Mouse (Mus musculus) thymus, postnatal 4 days (tissue): Measurements from ENCODE around the gene Selenoo.

Experiments
- DNase-seq: peaks from one replicate; pipeline ENCODE4 v3.0.0; 2021

Gene Selenoo

DNA sequence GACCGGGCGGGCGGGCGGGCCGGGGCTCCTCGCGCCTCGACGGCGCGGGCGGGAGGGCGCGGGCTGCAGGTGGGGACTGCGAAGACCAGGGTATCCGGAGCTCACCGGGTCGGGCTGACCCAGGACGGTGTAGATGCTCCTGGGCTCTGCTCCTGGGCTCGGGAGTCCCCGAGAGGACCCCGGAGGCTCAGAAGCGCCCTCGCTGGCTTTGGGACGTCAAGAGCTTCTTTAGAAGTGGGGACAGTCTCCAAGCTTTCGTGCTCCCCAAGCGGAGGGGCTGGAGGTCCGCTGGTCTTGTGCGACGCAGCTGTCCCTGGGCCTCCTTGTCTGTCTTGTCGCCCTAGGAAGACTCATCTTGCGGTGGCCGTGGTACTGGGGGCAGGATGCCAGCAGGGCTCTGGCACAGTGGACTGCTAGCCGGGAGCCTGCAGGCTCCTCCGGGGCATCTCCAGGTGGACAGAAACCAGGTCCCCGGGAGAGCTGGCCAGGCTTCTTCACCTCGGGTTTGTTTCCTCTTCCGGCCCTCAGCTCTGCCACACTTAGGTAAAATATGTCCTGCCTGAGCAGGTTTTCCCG is 12.6 kb upstream of the Selenoo start:
- DNase-seq: peak; percentile 67

DNA sequence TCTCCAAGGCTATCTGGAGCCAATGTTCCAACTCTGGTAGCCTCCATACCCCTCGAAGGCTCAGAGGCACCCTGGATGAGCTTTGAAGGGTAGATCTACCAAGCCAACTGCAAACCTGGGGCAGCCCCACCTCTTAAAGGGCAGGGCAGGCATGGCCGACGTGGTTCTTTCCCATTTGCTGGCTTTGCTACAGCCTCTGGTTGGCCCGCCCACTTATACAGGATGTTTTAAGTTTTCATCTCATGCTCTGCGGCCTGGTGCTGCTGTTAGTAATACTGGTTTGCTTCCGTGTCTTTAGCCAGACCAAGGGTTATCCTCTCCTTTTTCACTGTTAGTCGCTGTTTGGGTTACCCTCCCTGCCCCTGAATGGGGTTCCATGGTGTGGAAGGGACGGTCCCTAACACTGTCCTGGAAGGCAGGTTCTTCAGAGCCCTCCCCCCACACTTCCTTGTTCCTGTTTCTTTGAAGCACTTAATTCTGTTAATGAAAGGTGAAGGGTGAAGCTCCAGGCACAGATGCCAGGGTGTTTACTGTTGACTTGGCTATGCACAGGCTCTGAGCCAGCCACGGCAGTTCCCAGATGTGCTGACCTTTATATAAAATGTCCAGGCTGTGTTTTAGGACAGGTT is 10.6 kb upstream of the Selenoo start:
- peak; percentile 74 for DNase-seq

DNA sequence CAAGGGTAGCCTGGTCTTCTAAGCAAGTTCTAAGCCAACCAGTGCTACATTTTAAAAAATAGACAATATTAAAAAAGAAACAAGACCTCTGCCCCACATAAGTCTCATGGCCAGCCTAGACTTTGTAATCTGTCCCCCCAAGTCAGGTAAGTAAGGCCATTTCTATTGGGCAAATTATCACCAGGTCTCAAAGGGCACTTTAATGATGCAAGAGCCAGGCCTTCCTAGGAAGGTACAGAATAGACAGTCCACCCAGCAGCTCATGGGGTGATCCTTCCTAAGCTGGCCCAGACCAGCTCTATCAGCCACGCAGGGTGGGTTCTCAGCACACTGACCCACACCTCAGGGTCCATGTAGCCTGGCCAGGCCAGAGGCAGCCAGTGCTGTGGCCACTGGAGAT is 5.0 kb upstream of the Selenoo start:
- DNase-seq: no peak

GRCm38 (mm10) chr15:89084826-89085225 is 4.1 kb upstream of the Selenoo start:
- DNase-seq: no peak

DNA sequence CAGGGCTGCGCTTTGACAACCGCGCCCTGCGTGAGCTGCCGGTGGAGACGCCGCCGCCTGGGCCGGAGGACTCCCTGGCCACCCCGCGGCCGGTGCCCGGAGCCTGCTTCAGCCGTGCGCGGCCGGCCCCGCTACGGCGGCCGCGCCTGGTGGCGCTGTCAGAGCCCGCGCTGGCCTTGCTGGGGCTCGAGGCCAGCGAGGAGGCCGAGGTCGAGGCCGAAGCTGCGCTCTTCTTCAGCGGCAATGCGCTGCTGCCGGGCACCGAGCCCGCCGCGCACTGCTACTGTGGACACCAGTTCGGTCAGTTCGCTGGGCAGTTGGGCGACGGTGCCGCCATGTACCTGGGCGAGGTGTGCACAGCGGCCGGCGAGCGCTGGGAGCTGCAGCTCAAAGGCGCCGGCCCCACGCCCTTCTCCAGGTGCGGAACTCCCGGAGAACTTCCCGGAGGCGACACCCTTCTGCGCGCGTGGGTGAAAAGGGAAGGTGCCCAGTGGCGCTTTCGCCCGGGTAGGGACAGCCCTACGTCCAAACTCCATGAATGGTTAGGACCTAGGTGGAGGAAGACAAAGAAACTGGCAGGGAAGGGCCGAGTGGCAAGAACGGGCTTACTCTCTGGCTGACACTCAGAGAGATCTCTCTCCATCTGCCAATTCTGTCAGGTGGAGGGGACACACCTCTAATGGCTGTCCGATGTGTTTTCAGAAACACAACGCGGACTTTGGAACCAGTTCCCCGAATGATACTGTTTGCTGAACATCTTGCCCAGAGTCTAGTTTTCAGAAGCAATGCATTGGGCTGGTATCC is 566 bp downstream of the Selenoo start:
- peak; percentile 55 for DNase-seq

DNA sequence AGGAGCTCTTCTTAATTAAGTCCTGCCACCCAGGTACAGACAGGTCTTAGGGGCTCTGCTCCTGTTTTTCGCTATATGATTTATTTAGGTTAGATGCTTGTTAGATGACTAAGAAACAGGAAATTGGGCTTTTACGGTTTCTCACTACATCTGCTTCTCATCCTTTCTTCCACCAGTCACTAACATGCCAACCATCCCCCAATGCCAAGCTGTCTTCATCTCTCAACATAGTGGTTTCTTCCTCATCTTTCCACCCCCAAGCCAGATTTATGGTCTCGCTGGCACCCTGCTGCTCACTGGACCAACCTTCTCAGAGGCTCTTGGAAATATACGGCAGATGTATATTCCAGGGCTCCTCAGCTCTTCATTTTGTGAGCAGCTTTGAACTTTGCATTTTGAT is 1.8 kb downstream of the Selenoo start:
- no peak for DNase-seq

DNA sequence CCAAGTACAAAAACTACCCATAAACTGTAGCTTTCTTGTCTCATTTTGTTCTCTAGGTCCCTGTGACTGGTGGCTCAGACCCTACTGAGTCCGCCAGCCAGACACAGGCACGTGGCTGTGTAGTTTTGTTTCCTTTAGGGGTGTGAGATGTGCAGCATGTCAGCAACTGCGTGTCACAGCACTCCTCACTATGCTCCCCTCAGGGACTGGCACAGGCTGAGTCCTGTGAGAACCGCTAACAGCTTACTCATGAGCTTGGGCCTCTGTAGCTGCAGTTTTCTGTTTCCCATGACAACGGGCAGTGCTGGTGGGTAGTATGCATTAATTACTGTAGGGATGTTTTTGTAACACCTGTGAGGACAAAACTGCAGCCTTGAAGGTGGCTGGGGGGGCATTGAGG is 3.3 kb downstream of the Selenoo start:
- DNase-seq: no peak

DNA sequence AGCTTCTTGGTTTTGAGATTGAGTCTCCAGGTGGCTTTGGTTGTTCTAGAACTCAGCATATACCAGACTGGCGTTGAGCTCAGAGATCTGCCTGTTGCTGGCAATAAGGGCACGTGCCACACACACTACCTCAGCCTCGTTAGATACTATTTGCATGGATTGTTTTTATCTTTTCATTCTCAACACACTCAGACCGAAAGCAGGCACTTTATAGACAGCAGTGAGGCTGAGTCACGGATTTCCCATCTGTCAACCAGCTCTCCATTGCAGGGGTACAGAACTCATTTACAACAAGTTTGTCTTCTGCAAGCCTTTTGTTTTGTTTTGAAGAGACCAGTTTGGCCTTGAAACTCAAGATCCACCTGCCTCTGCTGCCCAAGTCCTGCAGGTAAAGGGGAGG is 8.6 kb downstream of the Selenoo start:
- DNase-seq: no peak

DNA sequence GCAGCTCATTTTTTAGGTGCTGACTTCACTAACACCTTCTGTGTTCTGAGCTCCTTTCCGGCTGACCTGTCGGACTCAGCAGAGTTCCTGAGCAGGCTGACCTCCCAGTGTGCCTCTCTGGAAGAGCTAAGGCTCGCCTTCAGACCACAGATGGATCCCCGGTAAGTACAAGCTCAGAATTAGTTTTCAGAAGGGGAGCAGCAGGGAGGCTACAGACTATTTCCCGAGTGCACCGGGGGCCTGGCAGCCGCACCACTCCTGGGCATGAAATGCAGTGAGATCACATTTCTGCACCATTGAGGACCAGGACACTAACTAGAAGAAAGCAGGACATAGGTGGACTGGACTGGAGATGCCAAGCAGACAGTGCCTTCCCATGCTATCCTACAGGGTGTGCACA is 9.7 kb downstream of the Selenoo start:
- DNase-seq: no peak

DNA sequence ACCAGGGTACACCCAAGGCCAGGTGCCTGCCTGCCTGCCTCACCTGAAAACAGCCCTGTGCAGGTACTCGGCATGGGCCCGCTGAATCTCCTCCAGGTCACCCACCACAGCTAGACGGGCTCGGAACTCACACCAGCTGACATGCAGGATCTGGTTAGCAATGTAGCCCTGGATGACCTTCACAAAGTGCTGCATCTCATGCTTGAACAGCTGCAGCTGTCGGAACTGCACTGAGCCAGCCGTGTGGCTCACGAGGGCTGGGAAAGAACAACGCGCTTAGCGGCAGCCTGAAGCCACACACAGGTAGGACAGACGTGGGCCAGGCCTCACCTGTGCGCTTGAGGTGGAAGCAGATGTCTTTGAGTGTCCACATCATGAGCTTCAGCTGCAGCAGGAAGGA is 11.9 kb downstream of the Selenoo start:
- DNase-seq: no peak

- DNase-seq: no peak
Measured at GRCm38 (mm10) chr15:89102646-89103045, 13.8 kb downstream of the Selenoo start.

DNA sequence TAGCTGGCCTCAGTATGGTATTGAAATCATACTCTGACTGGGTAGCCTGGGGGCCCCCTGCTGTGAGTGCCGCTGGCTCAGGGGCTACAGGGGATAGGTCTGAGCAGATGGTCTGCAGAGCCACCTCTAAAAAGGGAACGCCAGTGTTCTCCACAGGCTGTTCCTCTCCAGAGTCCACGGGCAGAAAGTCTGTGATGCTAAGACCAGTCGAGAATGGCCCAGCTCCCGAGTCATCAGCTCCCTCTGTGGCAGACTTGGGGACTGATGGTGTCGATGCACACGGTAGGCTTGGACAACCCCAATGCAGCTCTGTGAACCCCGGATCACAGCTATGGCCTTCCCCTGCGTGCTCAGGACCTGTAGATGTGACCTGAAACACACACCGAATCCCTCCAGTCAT is 15.0 kb downstream of the Selenoo start:
- DNase-seq: no peak

- no peak for DNase-seq
Measured at GRCm38 (mm10) chr15:89104425-89104824, 15.5 kb downstream of the Selenoo start.

- no peak for DNase-seq
Measured at GRCm38 (mm10) chr15:89106073-89106472, 17.2 kb downstream of the Selenoo start.

GRCm38 (mm10) chr15:89106976-89107375 is 18.1 kb downstream of the Selenoo start:
- DNase-seq: no peak

- no peak for DNase-seq
Measured at GRCm38 (mm10) chr15:89110147-89110546, 21.3 kb downstream of the Selenoo start.

GRCm38 (mm10) chr15:89118007-89118406 is 29.1 kb downstream of the Selenoo start:
- DNase-seq: peak; percentile 40

DNA sequence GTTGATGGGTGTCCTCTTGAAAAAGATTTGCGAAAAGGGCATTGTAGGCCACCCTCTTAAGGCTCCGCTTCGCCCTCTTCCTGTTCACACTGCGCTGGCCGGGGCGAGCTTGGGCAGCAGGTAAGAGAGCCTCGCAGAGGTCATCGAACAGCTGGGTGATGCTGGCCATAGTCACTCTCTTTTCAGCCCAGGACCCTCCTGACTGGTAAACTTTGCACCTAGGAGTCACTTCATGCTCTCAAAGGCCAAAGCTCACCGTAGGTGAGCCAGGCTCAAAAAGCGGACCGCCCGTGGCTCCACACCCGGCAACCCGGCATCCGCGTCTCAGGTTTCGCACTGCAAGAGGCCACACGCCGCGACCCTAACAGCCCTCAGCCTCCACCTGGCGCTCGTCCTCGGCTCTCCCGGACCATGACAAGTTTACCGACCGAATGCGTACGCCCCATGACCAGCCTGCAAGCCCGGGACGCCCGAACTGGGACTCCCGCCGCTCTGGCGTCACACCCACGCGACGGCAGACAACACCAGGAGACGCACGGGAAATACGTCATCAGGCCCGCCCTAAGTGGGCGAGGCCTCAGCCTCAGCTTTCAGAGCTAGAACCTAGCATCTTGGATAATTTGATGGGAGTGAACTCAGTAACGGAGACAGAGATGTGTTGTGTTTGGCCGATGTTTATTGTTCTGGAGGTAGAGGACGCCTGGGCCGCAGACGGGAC is 33.9 kb downstream of the Selenoo start, which contains the start of gene Tubgcp6:
Gene Tubgcp6 (minus strand): TSS at position 464 of the 718 bp plus-strand sequence.
- peak; percentile 96 for DNase-seq

DNA sequence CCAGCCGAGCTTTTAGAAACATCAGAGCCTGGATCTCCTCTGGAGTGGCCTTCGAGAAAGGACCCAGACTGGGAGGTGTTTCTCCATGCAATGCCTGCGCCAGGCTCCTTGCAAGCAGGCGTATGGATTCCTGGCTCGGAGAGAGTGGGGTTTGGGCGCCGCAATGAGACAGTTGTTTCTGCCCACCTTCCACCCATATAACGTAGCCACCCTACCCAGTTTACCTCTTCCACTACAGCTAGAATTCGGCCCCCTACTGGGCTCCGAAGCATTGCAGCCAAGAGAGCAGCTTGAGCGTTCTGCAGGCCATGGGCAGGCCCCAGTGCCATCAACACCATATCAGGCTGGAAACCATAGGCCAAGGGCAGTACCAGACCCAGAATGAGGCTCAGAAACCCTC is 34.7 kb downstream of the Selenoo start:
- peak; percentile 83 for DNase-seq

DNA sequence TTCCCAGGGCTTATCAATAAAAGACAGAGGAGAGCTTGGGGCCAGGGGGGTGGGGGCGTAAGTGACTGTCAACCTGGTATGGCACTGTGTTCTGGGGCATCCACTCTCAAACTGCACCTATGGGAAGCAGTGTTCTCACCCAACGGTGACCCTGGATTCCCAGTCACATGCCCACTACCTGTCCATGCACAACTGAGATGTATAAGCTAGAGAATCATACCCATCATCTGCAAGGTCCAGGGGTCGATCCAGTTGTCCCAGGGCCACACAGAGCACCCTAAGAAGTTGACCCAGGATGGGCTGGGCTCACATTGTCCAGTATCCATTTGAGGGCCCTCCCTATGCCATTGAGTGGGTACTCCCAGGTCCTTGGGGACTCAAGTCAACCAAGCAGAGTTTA is 35.4 kb downstream of the Selenoo start:
- no peak for DNase-seq

DNA sequence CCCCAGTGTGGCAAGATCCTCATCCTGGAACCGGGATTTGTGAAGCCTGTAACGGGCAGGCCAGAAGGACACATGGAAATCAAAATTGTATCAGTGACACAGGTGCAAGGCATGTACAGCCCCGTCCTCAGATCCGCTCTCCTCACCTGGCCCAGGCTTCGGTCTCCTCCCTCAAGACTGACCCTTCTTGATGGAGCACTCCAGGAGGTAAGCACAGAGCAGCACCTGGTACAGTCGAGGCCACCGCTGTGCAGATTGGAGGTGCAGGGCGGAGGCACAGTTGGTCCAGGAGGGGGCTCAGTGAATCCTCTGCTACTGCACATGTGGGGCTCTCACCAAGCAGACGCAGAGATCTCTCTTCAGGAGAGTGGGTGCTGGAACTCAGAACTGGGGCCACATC is 36.5 kb downstream of the Selenoo start:
- no peak for DNase-seq

DNA sequence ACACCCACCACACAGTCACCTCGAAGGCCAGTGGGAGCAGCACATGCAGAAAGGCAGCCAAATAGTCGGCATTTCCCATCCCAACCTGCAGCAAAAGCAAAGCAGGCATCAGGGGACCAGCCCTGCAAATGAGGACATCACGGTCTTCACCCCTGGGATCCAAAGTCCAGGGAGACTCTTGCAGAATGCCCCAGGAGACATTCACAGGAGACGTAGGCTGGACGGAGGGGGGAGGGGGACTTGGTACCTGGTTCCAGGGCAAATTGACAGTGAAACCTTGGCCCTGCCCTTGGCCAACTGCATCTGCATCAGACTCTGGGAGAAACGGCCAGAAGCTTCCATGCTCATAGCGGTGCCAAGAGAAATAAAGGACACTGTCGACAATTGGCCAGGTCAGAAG is 37.7 kb downstream of the Selenoo start:
- no peak for DNase-seq

DNA sequence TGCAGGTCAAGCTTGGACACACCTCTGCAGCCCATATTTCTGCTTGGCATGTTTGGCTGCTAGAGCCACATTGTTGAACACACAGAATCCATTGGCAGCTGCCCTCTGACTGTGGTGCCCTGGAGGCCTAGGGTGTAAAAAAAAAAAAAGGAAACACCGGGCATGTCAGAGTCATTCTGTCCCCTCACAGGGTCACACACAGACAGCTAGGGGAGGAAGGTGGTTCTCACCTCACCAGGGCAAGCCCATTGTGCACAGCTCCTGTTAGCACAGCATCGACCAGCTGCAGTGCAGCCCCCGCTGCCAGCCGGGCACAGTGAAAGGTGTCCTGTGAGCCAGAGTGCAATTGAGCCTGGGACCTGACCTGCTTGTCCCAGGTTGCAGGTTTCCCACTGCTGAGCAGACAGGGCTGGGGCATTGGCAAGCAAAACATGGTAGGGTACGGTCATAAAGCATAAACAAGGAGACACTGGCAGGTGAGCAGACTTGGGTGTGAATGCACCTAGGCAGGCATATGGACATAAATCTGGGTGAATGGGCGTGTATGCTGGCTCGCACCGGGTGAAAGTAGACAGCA is 38.6 kb downstream of the Selenoo start:
- DNase-seq: no peak
